Mouse (Mus musculus) thymus, adult 18-20 months (tissue): ENCODE measurements around the gene Tbc1d22a.
"Not testable (repeated sequence)": the region's sequence is repeated elsewhere in the genome, so short reads cannot be mapped to it uniquely, and the experiment has no call there.

Source experiments
- DNase-seq, 2 experiments: peaks; one replicate each; pipeline ENCODE4 v3.0.0; 2022; ENCODE audit warnings: mixed read lengths in 2 of 2

Tbc1d22a gene

DNA sequence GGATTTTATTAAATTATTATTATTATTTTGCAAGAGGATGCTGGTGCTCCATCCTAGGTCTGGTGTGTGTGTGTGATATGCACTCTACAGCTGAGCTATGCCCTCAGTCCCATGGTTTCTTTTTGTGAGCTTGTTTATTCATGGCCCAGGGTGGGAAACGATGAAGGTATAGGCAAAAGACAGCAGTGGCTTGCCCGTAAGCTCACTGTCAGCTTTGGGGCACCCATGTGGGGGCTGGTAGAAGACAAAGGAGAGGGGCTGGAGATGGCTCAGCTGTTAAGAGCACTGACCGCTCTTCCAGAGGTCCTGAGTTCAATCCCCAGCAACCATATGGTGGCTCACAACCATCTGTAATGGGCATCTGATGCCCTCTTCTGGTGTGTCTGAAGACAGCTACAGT lies 32.9 kb upstream of the Tbc1d22a start:
- not testable (repeated sequence) for DNase-seq

- DNase-seq, result peak; percentile 69 to 83
Observed at GRCm38 (mm10) chr15:86181941-86182439, 32.3 kb upstream of the Tbc1d22a start.

GRCm38 (mm10) chr15:86182646-86183045 lies 31.6 kb upstream of the Tbc1d22a start:
- peak; percentile 79 to 89 for DNase-seq

GRCm38 (mm10) chr15:86183484-86183883 lies 30.8 kb upstream of the Tbc1d22a start:
- DNase-seq, result peak in 1 of 2 experiments; percentile 25

DNA sequence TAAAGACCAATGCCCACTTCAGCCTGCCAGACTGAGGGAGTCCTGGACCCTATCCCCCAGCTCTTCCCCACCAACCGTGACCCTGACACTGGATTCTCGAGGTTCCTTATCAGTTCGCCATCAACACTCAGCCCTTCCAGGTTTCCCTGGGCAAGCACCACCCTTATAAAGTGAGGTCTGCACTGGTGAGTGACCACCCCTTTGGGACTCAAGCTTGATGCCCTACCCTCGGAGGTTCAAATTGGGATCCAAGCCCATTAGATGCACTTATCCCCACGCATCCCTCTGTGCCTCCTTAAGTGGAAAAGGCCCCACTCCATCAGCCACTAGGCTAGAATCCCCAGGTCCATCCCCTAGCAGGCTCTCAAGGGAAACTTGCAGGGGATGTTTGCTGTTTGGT lies 30.2 kb upstream of the Tbc1d22a start:
- DNase-seq, result peak in 1 of 2 experiments; percentile 18

DNA sequence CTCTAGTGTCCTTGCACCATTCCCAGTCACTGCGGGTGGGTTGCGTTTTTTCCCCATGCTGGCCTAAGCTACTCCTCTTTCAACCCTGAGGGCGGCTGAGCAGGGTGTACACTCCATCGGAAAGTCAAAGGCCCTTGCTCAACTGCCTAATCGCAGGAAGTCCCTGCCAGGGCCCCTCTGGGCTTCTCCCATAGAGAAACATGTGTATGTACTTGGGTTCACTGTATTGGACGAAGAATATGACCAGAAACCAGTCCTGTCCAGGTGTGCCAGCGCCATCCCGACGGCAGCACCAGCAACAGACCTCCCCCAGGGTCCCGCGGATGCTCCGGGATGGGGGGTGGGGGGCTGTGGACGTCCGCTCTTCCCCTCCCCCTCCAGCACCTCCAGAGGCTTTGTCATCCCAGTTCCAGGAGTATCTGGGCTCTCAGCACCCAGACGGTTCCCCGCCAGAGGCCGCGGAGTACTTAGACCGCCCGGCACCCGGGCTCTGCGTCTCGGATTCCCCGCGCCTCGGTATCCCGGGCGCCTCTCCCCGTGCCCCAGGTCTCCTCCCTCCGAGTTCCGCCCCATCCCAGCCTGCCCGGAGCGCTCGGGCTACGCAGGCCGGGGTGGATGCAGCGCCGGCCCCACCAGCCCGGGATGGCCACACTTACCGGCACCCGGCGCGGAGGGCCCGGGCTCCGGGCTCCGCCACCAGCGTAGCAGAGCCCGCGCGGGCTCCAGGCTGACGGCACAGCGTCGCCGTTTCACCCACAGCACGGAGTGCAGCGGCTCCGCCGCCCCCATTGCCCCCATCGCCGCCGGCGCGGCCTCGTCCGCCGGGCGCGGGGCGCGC lies 29.2 kb upstream of the Tbc1d22a start:
- DNase-seq, result peak in 1 of 2 experiments; percentile 41

DNA sequence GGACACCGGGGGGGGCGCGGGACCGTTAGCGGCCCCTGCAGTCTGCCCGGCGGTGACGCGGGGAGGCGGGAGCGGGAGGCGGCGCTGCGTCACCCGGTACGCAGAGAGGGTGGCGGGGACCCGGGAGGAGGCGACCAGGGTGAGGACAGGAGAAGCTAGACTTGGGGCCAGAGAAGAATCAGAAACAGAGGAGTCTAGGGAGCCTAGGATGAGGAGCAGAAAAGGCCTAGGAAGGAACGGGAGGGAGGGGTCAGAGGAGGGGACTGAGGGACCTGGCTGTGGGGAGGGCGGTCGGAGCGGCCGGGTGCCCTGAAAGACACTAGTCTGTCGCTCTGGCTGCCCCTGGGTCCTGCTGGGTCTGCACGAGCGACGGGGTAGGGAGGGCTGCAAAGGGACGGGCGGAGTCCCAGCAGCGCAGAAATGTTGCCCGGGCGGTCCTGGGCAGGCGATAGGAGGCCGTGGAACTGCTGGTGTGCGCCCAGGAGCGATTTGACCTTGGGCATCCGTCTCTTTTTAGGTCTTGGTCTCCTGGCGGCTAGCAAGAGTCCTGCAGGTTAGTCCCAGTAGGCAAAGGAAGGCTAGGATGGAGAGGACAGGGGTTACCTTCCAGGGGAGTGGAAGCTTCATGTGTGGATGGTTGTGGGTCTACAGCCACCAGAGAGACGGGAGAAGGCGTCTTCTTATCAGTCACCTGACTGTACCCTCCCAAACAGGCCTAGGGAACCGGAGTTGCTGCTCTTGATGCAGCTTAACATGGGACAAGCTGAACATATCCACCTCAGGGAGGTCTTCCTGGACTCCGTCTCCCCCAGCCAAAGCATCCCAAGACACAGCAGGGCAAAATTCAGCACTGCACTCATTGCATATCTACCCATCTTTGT lies 28.3 kb upstream of the Tbc1d22a start, which contains the start of gene Cerk:
TSS of gene Cerk (minus strand) at position 453 of the 881 bp plus-strand sequence.
- DNase-seq, result peak; percentile 74 to 76

DNA sequence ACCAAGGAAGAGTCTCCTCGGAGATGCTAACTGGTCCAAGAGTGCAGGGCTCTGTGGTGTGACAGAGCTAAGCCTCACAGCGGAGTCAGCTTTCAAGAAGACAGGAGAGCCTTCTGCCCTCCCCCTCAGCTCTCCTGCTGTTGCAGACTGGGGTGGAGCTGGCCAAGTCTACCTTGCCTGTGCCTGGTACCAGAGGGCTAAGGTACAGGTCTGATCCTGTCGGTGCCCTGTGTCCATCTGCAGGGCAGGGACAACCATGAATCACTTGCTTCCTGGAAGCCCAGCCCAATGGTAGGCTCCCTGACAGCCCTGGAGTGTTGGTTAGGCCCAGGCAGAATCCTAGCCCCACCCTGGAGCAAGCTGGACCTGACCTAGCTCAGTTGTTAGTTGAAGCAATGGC lies 27.6 kb upstream of the Tbc1d22a start:
- DNase-seq, result no peak

- no peak for DNase-seq
Observed at GRCm38 (mm10) chr15:86188186-86188585, 26.1 kb upstream of the Tbc1d22a start.

DNA sequence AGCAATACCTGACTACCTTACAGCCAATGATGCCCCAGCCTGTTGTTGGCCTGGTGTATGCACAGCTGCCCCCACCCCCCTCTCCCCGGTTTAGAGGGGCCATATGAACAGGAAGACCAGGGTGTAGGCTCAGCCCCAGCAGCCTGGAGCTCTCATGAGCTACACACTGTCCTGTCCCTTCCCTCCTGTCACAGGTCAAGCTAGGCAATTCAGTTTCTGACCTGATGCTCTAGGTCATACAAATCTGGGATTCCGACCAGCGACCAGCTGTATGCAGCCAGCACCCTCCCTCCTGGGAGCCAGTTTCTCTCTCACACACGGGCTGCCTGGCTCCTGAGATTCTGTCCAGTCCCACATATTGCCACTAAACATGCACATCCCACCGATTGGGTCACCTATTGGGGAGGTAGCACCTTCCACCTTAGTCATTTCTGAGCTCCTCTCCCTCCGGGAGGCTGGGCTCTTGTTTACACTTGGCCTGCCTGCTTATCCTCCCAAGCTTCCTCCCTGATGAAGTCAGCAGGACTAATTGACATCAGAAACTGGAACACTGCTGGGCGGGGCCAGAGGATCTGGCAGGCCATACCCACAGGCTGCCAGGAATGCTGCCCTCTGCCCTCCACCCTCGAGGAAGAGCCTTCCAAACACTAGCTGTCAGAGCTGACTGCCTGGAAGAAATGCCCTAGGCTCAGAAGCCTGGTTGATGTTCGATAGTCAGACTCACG lies 25.4 kb upstream of the Tbc1d22a start:
- DNase-seq, result peak in 1 of 2 experiments; percentile 32

GRCm38 (mm10) chr15:86190387-86190786 lies 23.9 kb upstream of the Tbc1d22a start:
- no peak for DNase-seq

DNA sequence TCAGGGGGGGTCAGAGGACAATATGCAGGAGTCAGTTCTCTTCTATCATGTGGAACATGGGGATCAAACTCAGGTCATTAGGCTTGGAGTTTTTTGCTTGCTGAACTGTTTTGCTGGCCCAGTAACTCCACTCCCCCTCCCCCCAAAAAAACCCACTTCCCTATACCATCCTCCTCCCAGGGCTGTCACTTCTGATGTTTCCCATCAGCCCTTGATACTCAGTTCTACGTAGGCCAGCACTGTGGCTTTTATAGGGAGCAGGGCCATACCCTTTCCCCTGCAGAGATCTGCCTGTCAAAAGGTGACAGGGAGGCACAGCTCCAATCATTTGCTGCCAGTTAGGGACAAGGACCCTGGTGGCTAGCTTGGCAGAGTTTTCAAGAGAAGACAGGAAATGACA lies 22.8 kb upstream of the Tbc1d22a start:
- no peak for DNase-seq

DNA sequence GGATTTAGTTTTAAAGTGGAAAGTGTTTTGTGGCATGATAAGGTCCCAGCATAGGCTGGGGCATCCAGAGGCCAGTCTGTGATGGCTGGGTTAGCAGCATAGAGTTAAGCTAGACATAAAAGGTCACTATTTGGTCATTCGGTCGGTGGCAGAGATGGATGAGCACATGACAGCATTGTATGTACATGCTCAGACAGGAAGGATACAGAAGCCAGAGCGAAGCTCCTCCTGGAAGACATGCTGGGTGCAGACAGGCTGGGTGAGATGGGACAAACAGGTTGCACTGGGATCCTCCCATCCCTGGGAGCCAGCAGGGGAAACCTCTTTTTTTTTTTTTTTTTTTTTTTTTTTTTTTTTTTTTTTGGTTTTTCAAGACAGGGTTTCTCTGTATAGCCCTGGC lies 22.3 kb upstream of the Tbc1d22a start:
- no peak for DNase-seq

DNA sequence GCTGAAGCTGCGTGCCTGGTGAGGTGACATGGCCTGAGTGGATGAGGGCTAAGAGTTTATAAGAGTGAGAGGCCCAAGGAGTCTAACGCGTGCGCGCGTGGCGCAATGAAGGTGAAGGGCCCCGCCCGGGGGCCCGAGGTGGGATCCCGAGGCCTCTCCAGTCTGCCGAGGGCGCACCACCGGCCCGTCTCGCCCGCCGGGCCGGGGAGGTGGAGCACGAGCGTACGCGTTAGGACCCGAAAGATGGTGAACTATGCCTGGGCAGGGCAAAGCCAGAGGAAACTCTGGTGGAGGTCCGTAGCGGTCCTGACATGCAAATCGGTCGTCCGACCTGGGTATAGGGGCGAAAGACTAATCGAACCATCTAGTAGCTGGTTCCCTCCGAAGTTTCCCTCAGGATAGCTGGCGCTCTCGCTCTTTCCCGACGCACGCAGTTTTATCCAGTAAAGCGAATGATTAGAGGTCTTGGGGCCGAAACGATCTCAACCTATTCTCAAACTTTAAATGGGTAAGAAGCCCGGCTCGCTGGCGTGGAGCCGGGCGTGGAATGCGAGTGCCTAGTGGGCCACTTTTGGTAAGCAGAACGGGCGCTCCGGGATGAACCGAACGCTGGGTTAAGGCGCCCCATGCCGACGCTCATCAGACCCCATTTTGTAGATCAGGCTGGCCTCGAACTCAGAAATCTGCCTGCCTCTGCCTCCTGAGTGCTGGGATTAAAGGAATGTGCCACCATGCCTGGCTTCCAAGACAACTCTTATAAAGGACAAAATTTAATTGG lies 19.4 kb upstream of the Tbc1d22a start:
- not testable (repeated sequence) for DNase-seq

GRCm38 (mm10) chr15:86199052-86199451 lies 15.2 kb upstream of the Tbc1d22a start:
- DNase-seq, result no peak

DNA sequence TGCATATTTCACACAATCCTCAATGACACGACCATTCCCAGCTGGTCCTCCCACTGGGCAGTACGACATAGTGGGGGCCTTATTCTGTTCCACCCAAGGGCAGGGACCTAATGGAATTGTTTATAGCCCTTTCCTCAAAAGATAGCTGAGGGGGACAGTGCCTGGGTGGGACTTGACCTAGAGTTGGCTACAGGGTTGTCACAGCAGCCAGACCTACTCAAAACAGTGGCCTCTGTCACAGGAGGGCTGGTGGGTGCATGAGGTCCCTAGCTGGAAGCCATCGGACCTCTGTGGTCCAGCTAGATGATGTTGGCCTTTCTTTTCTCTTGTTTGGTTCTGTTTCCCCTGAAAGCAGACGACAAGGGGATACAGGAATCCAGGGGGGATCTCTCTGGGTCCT lies 14.8 kb upstream of the Tbc1d22a start:
- no peak for DNase-seq

DNA sequence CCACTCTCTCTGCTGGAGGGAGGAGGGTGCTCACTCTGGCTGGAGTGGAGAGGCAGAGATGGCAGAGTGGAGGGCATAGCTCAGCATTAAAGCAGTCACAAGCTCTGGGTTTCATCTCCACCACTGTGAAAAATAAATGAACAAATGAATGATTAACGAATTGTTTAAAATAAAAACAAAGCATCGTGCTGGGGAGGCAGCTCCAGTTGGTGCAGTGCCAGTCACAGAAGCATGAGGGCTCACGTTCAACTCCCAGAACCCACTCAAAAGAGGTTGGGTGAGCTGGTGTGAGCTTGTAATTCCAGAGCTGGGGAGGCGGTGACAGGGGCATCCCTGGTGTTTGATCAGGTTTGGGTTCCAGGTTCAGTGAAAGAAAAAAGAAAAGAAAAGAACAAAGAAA lies 14.1 kb upstream of the Tbc1d22a start:
- DNase-seq, result no peak

DNA sequence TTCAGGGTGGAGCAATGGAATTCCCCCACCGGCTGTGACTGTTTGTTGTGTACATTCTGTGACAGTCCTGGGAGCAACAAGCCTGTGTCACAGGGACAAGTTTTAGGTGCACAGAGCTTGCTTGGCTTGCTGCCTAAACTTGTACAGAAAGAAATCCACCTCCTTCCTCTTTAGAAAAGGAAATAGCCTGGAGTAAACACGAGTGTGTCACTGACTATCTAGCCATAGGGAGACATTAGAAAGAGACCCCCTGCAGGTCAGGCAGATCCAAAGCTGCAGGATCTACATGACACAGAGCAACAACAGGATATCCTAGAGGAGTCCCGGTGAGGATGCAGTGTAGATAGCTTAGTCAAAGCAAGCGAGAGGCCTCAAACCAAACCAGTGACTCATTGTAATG lies 13.2 kb upstream of the Tbc1d22a start:
- DNase-seq, result no peak

- DNase-seq, result no peak
Observed at GRCm38 (mm10) chr15:86201696-86202330, 12.4 kb upstream of the Tbc1d22a start.

DNA sequence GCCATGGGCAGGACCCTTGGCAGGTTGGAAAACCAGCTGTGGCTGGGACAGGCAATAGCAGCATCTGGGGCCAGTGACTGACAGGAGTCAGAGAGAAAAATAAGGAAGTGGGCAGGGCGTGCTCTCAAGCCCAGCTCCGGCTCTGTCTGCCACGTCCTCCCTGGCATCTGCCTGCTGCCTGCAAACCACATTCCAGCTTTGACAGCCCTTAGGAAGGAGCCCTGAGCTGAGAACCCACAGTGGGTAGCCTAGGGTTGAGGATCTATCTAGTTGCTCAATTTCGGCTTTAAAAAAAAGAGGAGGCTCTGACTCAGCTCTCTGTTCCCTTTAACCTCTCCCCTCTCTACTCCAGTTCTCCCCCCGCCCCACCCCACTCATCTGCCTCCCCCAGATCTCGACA lies 11.6 kb upstream of the Tbc1d22a start:
- peak in 1 of 2 experiments; percentile 39 for DNase-seq

DNA sequence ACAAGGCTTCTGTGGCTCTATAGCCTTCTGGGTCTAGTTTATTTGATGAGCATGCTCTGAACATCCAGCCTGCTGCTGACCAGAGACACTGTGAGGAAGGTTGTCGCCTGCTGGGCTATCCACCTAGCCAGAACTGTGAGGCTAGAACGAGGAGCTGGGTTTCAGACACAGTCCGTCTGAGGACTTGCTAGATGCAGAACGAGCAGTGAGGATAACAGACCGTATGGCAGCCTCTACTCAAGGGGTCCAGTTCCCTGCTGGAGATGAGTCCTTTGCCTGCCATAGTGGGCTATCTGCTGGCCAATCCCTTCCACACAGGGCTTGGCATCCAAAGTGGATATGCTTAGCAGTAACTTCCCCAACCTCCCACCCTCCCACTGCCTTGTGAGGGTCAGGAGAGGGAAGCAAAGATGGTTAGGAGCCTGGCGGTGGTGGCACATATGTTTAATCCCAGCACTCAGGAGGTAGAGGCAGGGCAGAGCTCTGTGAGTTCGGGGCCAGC lies 10.9 kb upstream of the Tbc1d22a start:
- no peak for DNase-seq
